Mouse (Mus musculus) cerebellum, postnatal 14 days (tissue): ENCODE measurements around the gene Clic4.
A peak's percentile ranks its signal among the peaks of the same experiment; 100 is the strongest.

Source experiments
- DNase-seq, 2 experiments: peaks; one replicate each; pipeline ENCODE4 v3.0.0; 2021; ENCODE audit warnings: mixed read lengths in 2 of 2

Clic4 gene

GRCm38 (mm10) chr4:135272640-135273306 is at the start of gene Clic4:
Clic4 (minus strand) TSS chr4:135272814.
- DNase-seq, result peak; percentile 92 to 93

GRCm38 (mm10) chr4:135317966-135318365 is 45.4 kb upstream of the Clic4 start:
- DNase-seq, result peak; percentile 82 to 86

GRCm38 (mm10) chr4:135317539-135317938 is 44.9 kb upstream of the Clic4 start:
- peak; percentile 27 to 44 for DNase-seq

GRCm38 (mm10) chr4:135315287-135315686 is 42.7 kb upstream of the Clic4 start:
- DNase-seq, result no peak

GRCm38 (mm10) chr4:135314419-135314832 is 41.8 kb upstream of the Clic4 start:
- no peak for DNase-seq

GRCm38 (mm10) chr4:135313761-135314241 is 41.2 kb upstream of the Clic4 start:
- DNase-seq, result no peak

- no peak for DNase-seq
Observed at GRCm38 (mm10) chr4:135313111-135313691, 40.6 kb upstream of the Clic4 start.

GRCm38 (mm10) chr4:135312706-135313105 is 40.1 kb upstream of the Clic4 start:
- DNase-seq, result peak; percentile 37 to 48

GRCm38 (mm10) chr4:135310371-135310770 is 37.8 kb upstream of the Clic4 start:
- DNase-seq, result no peak

GRCm38 (mm10) chr4:135309726-135310125 is 37.1 kb upstream of the Clic4 start:
- no peak for DNase-seq

GRCm38 (mm10) chr4:135309112-135309659 is 36.6 kb upstream of the Clic4 start:
- DNase-seq, result no peak

- DNase-seq, result no peak
Observed at GRCm38 (mm10) chr4:135306971-135307632, 34.5 kb upstream of the Clic4 start.

GRCm38 (mm10) chr4:135306533-135306932 is 33.9 kb upstream of the Clic4 start:
- no peak for DNase-seq

GRCm38 (mm10) chr4:135302261-135302660 is 29.6 kb upstream of the Clic4 start:
- no peak for DNase-seq

- DNase-seq, result no peak
Observed at GRCm38 (mm10) chr4:135301166-135301565, 28.6 kb upstream of the Clic4 start.

GRCm38 (mm10) chr4:135300248-135301041 is 27.8 kb upstream of the Clic4 start:
- no peak for DNase-seq

GRCm38 (mm10) chr4:135298680-135299079 is 26.1 kb upstream of the Clic4 start:
- DNase-seq, result no peak

- peak; percentile 46 to 59 for DNase-seq
Observed at GRCm38 (mm10) chr4:135297931-135298546, 25.4 kb upstream of the Clic4 start.

- DNase-seq, result no peak
Observed at GRCm38 (mm10) chr4:135297146-135297545, 24.5 kb upstream of the Clic4 start.

- no peak for DNase-seq
Observed at GRCm38 (mm10) chr4:135296565-135296964, 24.0 kb upstream of the Clic4 start.

GRCm38 (mm10) chr4:135293813-135294212 is 21.2 kb upstream of the Clic4 start:
- DNase-seq, result no peak

- DNase-seq, result no peak
Observed at GRCm38 (mm10) chr4:135292477-135293089, 20.0 kb upstream of the Clic4 start.
